Mouse (Mus musculus) intestine, postnatal 0 days (tissue): ENCODE results near the gene 1700008O03Rik. TPM values are rescaled to one million over a fixed set of nuclear protein-coding genes. Genes with fewer than 3 reads are reported as not detected.
A peak's percentile ranks its signal among the peaks of the same experiment; 100 is the strongest.

Experiments used
- ATAC-seq: fragments of 200-750 bp; cut with Nextera tagmentation; 2 replicates; pipeline ENCODE4 v1.8.0; 2017; ENCODE audit warnings: mild to moderate bottlenecking, moderate TSS enrichment, moderate library complexity
- H3K27ac ChIP-seq: fragments of 300-500 bp; sonication (generic); 2 replicates; pipeline ENCODE4 v1.5.1; 2014; ENCODE audit warnings: mild to moderate bottlenecking, low read depth, low read length, moderate library complexity
- H3K27me3 ChIP-seq: fragments of 300-500 bp; sonication (generic); replicated peaks from 2 replicates; pipeline ENCODE4 v1.6.1; 2014; ENCODE audit warnings: low read length, mixed read lengths; ENCODE audit not compliant: control insufficient read depth, insufficient read depth
- H3K36me3 ChIP-seq: fragments of 300-500 bp; sonication (generic); 2 replicates; pipeline ENCODE4 v1.6.1; 2014; ENCODE audit warnings: mild to moderate bottlenecking, moderate library complexity; ENCODE audit not compliant: control insufficient read depth, insufficient read depth
- H3K4me1 ChIP-seq: fragments of 300-500 bp; sonication (generic); replicated peaks from 2 replicates; pipeline ENCODE4 v1.6.1; 2014; ENCODE audit warnings: antibody characterized with exemption, low read length, mixed read lengths; ENCODE audit not compliant: control insufficient read depth, insufficient read depth
- H3K4me2 ChIP-seq: fragments of 300-500 bp; sonication (generic); replicated peaks from 2 replicates; pipeline ENCODE4 v1.6.1; 2014; ENCODE audit warnings: low read depth, mild to moderate bottlenecking, moderate library complexity
- H3K4me3 ChIP-seq: fragments of 300-500 bp; sonication (generic); 2 replicates; pipeline ENCODE4 v1.5.1; 2014; ENCODE audit warnings: low read depth, low read length
- H3K9ac ChIP-seq: fragments of 300-500 bp; sonication (generic); 2 replicates; pipeline ENCODE4 v1.6.1; 2014; ENCODE audit warnings: mild to moderate bottlenecking, low read depth, low read length
- H3K9me3 ChIP-seq: fragments of 300-500 bp; sonication (generic); 2 replicates; pipeline ENCODE4 v1.6.1; 2016; ENCODE audit warnings: mixed run types; ENCODE audit not compliant: control insufficient read depth
- CTCF ChIP-seq: sonication (generic); IDR thresholded peaks from 2 replicates; pipeline ENCODE4 v1.5.1; 2016; ENCODE audit warnings: low read depth, mild to moderate bottlenecking, control low read depth, antibody characterized with exemption, moderate library complexity
- WGBS: fragments of 180-500 bp; shearing (Covaris S2); extraction: QIAGEN DNeasy Blood & Tissue Kit; methylation state at CpG from one replicate; pipeline ENCODE4 v1.1.7; 2014; 5-methylcytosine and 5-hydroxymethylcytosine counted together
- polyA plus RNA-seq: library from polyadenylated mRNA; unstranded; fragments of >200 nt; fragmentation: Nextera tagmentation; extraction: Ambion mirVana; gene quantifications from 2 replicates; pipeline ENCODE4 v1.2.1, GENCODE M21; 2015

1700008O03Rik gene
- polyA plus RNA-seq, 1 experiment from 2014 or later = 0.60 TPM

GRCm38 (mm10) chr7:44383980-44384715 is 1.5 kb downstream of the 1700008O03Rik start, which contains the start of gene Syt3:
TSS of gene Syt3 (plus strand) at chr7:44384102.
- TF ChIP-seq CTCF = no peak
- under 1% methylated on average over 31 of the region's 33 CpGs for WGBS
- peak; percentile 79 for ATAC-seq
- no peaks in the 10 kb centered on the region for H3K9me3 ChIP-seq
- H3K36me3 ChIP-seq = no peaks in the 10 kb centered on the region
- H3K27me3 ChIP-seq = peaks cover 18% of the 10 kb centered on the region; the same call in 1 of the 2 replicates
- H3K4me2 ChIP-seq = peak within 1 kb of the TSS; percentile 85
- no peaks in the 10 kb centered on the region for H3K4me1 ChIP-seq
- no peak within 1 kb of the TSS for H3K9ac ChIP-seq
- peak within 1 kb of the TSS; percentile 46 for H3K4me3 ChIP-seq
- no peak within 1 kb of the TSS for H3K27ac ChIP-seq

GRCm38 (mm10) chr7:44382541-44382940 is 3.1 kb downstream of the 1700008O03Rik start:
- H3K9me3 ChIP-seq = no peaks in the 10 kb centered on the region
- H3K9ac ChIP-seq = no peak overlapping the region
- 78% methylated on average over 12 of the region's 12 CpGs for WGBS
- H3K27me3 ChIP-seq = peaks cover 18% of the 10 kb centered on the region; the same call in 1 of the 2 replicates
- no peak for ATAC-seq
- no peaks in the 10 kb centered on the region for H3K36me3 ChIP-seq
- H3K4me2 ChIP-seq = no peak overlapping the region
- no peak overlapping the region for H3K27ac ChIP-seq
- H3K4me1 ChIP-seq = 0 out of 2 replicates have a peak, but pooled peaks cover 2% of the 10 kb centered on the region
- TF ChIP-seq CTCF = no peak
- no peak overlapping the region for H3K4me3 ChIP-seq

- Histone ChIP-seq H3K27ac (no peak overlapping the region), H3K36me3 (no peaks in the 10 kb centered on the region), H3K4me2 (no peak overlapping the region), H3K9ac (no peak overlapping the region), H3K9me3 (no peaks in the 10 kb centered on the region), H3K4me1 (0 out of 2 replicates have a peak, but pooled peaks cover 2% of the 10 kb centered on the region), H3K27me3 (no peaks in the 10 kb centered on the region), H3K4me3 (no peak overlapping the region)
- WGBS = 34% methylated on average over 4 of the region's 4 CpGs
- no peak for ATAC-seq
- no peak for TF ChIP-seq CTCF
Observed at GRCm38 (mm10) chr7:44378290-44378689, 7.3 kb downstream of the 1700008O03Rik start.

GRCm38 (mm10) chr7:44375793-44376192 is 9.8 kb downstream of the 1700008O03Rik start:
- Histone ChIP-seq H3K9ac (no peak overlapping the region), H3K4me3 (no peak overlapping the region), H3K27ac (no peak overlapping the region; the same call in 1 of the 2 replicates), H3K4me2 (no peak overlapping the region), H3K36me3 (no peaks in the 10 kb centered on the region), H3K4me1 (0 out of 2 replicates have a peak, but pooled peaks cover 2% of the 10 kb centered on the region), H3K9me3 (no peaks in the 10 kb centered on the region), H3K27me3 (no peaks in the 10 kb centered on the region)
- 75% methylated on average over 3 of the region's 3 CpGs for WGBS
- TF ChIP-seq CTCF = no peak
- no peak for ATAC-seq

- H3K27ac ChIP-seq = no peak overlapping the region
- 17% methylated on average over 10 of the region's 10 CpGs for WGBS
- no peaks in the 10 kb centered on the region for H3K36me3 ChIP-seq
- no peaks in the 10 kb centered on the region for H3K9me3 ChIP-seq
- H3K4me3 ChIP-seq = no peak overlapping the region
- peak overlapping the region; percentile 91; the same call in 1 of the 2 replicates for H3K4me2 ChIP-seq
- no peak for ATAC-seq
- TF ChIP-seq CTCF = no peak
- no peak overlapping the region for H3K9ac ChIP-seq
- 0 out of 2 replicates have a peak, but pooled peaks cover 2% of the 10 kb centered on the region for H3K4me1 ChIP-seq
- H3K27me3 ChIP-seq = no peaks in the 10 kb centered on the region
Observed at GRCm38 (mm10) chr7:44375207-44375606, 10.4 kb downstream of the 1700008O03Rik start.

GRCm38 (mm10) chr7:44374756-44375155 is 10.9 kb downstream of the 1700008O03Rik start:
- TF ChIP-seq CTCF = no peak
- Histone ChIP-seq H3K9me3 (no peaks in the 10 kb centered on the region), H3K27ac (no peak overlapping the region), H3K27me3 (no peaks in the 10 kb centered on the region), H3K4me1 (0 out of 2 replicates have a peak, but pooled peaks cover 2% of the 10 kb centered on the region), H3K36me3 (no peaks in the 10 kb centered on the region), H3K9ac (no peak overlapping the region), H3K4me3 (peak overlapping the region; percentile 64), H3K4me2 (peak overlapping the region; percentile 91)
- no peak for ATAC-seq
- WGBS = 3% methylated on average over 5 of the region's 5 CpGs
